Mouse (Mus musculus): ENCODE measurements around the gene Micu1. TPM values are rescaled to one million over a fixed set of nuclear protein-coding genes. Genes with fewer than 3 reads are reported as not detected.
"Not testable (repeated sequence)": the region's sequence is repeated elsewhere in the genome, so short reads cannot be mapped to it uniquely, and the experiment has no call there.

The Micu1 gene
- polyA plus RNA-seq, 1 experiment from 2014 or later, result 82.0 TPM

- not testable (repeated sequence) for H3K4me2 ChIP-seq (ENCODE audit: low read depth, low read length); H3K36me3 ChIP-seq (ENCODE audit: control insufficient read depth, insufficient read depth, low read length); H3K9ac ChIP-seq (ENCODE audit: low read depth, low read length); H3K4me3 ChIP-seq (ENCODE audit: low read depth, low read length); H3K27me3 ChIP-seq (replicated peaks; ENCODE audit: control insufficient read depth, insufficient read depth, low read length); DNase-seq (ENCODE audit: low spot score); H3K4me1 ChIP-seq (ENCODE audit: control insufficient read depth, insufficient read depth, low read length); H3K27ac ChIP-seq (replicated peaks; ENCODE audit: low read depth, low read length); ATAC-seq (ENCODE audit: low read depth); H3K9me3 ChIP-seq (ENCODE audit: control insufficient read depth, low read length)
- WGBS, result 88% methylated on average over 3 of the region's 3 CpGs
These were observed 16.7 kb upstream of the Micu1 start for GRCm38 (mm10) chr10:59685586-59685985.

GRCm38 (mm10) chr10:59687126-59687525 is 15.2 kb upstream of the Micu1 start:
- Histone ChIP-seq H3K4me1 (ENCODE audit: control insufficient read depth, insufficient read depth, low read length) (no peaks in the 10 kb centered on the region), H3K4me2 (ENCODE audit: low read depth, low read length) (no peak overlapping the region), H3K9me3 (ENCODE audit: control insufficient read depth, low read length) (peaks cover 4% of the 10 kb centered on the region; the same call in 1 of the 2 replicates), H3K27ac (replicated peaks; ENCODE audit: low read depth, low read length) (no peak overlapping the region), H3K9ac (ENCODE audit: low read depth, low read length) (no peak overlapping the region), H3K4me3 (ENCODE audit: low read depth, low read length) (no peak overlapping the region), H3K36me3 (ENCODE audit: control insufficient read depth, insufficient read depth, low read length) (no peaks in the 10 kb centered on the region), H3K27me3 (replicated peaks; ENCODE audit: control insufficient read depth, insufficient read depth, low read length) (no peaks in the 10 kb centered on the region)
- ATAC-seq (ENCODE audit: low read depth) (no peak), DNase-seq (ENCODE audit: low spot score) (no peak)
- WGBS, result 83% methylated on average over 1 of the region's 2 CpGs

GRCm38 (mm10) chr10:59689836-59690235 is 12.4 kb upstream of the Micu1 start:
- no peaks in the 10 kb centered on the region for H3K4me1 ChIP-seq (ENCODE audit: control insufficient read depth, insufficient read depth, low read length)
- no peaks in the 10 kb centered on the region for H3K9me3 ChIP-seq (ENCODE audit: control insufficient read depth, low read length)
- no peak for ATAC-seq (ENCODE audit: low read depth)
- no peaks in the 10 kb centered on the region for H3K27me3 ChIP-seq (replicated peaks; ENCODE audit: control insufficient read depth, insufficient read depth, low read length)
- H3K36me3 ChIP-seq (ENCODE audit: control insufficient read depth, insufficient read depth, low read length), result no peaks in the 10 kb centered on the region
- H3K4me2 ChIP-seq (ENCODE audit: low read depth, low read length), result no peak overlapping the region
- H3K9ac ChIP-seq (ENCODE audit: low read depth, low read length), result no peak overlapping the region
- no peak overlapping the region for H3K27ac ChIP-seq (replicated peaks; ENCODE audit: low read depth, low read length)
- no peak for DNase-seq (ENCODE audit: low spot score)
- 57% methylated on average over 6 of the region's 6 CpGs for WGBS
- no peak overlapping the region for H3K4me3 ChIP-seq (ENCODE audit: low read depth, low read length)

- Histone ChIP-seq H3K4me2 (ENCODE audit: low read depth, low read length) (no peak overlapping the region), H3K9ac (ENCODE audit: low read depth, low read length) (no peak overlapping the region), H3K9me3 (ENCODE audit: control insufficient read depth, low read length) (no peaks in the 10 kb centered on the region), H3K36me3 (ENCODE audit: control insufficient read depth, insufficient read depth, low read length) (no peaks in the 10 kb centered on the region), H3K27ac (replicated peaks; ENCODE audit: low read depth, low read length) (no peak overlapping the region), H3K27me3 (replicated peaks; ENCODE audit: control insufficient read depth, insufficient read depth, low read length) (no peaks in the 10 kb centered on the region), H3K4me1 (ENCODE audit: control insufficient read depth, insufficient read depth, low read length) (no peaks in the 10 kb centered on the region), H3K4me3 (ENCODE audit: low read depth, low read length) (no peak overlapping the region)
- 78% methylated on average over 6 of the region's 6 CpGs for WGBS
- ATAC-seq (ENCODE audit: low read depth) (no peak), DNase-seq (ENCODE audit: low spot score) (no peak)
These were observed 9.8 kb upstream of the Micu1 start for GRCm38 (mm10) chr10:59692441-59692840.

GRCm38 (mm10) chr10:59694104-59694503 is 8.2 kb upstream of the Micu1 start:
- no peaks in the 10 kb centered on the region for H3K27me3 ChIP-seq (replicated peaks; ENCODE audit: control insufficient read depth, insufficient read depth, low read length)
- no peak for DNase-seq (ENCODE audit: low spot score)

GRCm38 (mm10) chr10:59699516-59699915 is 2.8 kb upstream of the Micu1 start:
- WGBS, result 85% methylated on average over 5 of the region's 5 CpGs
- no peaks in the 10 kb centered on the region for H3K9me3 ChIP-seq (ENCODE audit: control insufficient read depth, low read length)
- H3K36me3 ChIP-seq (ENCODE audit: control insufficient read depth, insufficient read depth, low read length), result no peaks in the 10 kb centered on the region
- no peak overlapping the region for H3K9ac ChIP-seq (ENCODE audit: low read depth, low read length)
- no peak overlapping the region for H3K27ac ChIP-seq (replicated peaks; ENCODE audit: low read depth, low read length)
- H3K27me3 ChIP-seq (replicated peaks; ENCODE audit: control insufficient read depth, insufficient read depth, low read length), result no peaks in the 10 kb centered on the region
- H3K4me1 ChIP-seq (ENCODE audit: control insufficient read depth, insufficient read depth, low read length), result peaks cover 9% of the 10 kb centered on the region; the same call in 1 of the 2 replicates
- H3K4me3 ChIP-seq (ENCODE audit: low read depth, low read length), result no peak overlapping the region
- ATAC-seq (ENCODE audit: low read depth), result no peak
- H3K4me2 ChIP-seq (ENCODE audit: low read depth, low read length), result no peak overlapping the region
- DNase-seq (ENCODE audit: low spot score), result no peak

More at GRCm38 (mm10) chr10:59694104-59694503, 8.2 kb upstream of the Micu1 start:
- Histone ChIP-seq H3K27ac (replicated peaks; ENCODE audit: low read depth, low read length) (no peak overlapping the region), H3K9ac (ENCODE audit: low read depth, low read length) (no peak overlapping the region), H3K36me3 (ENCODE audit: control insufficient read depth, insufficient read depth, low read length) (no peaks in the 10 kb centered on the region), H3K4me3 (ENCODE audit: low read depth, low read length) (no peak overlapping the region), H3K9me3 (ENCODE audit: control insufficient read depth, low read length) (no peaks in the 10 kb centered on the region), H3K4me1 (ENCODE audit: control insufficient read depth, insufficient read depth, low read length) (no peaks in the 10 kb centered on the region), H3K4me2 (ENCODE audit: low read depth, low read length) (no peak overlapping the region)
- WGBS, result 90% methylated on average over 2 of the region's 2 CpGs
- no peak for ATAC-seq (ENCODE audit: low read depth)

- 45% methylated on average over 5 of the region's 5 CpGs for WGBS
- H3K9me3 ChIP-seq (ENCODE audit: control insufficient read depth, low read length), result 0 out of 2 replicates have a peak, but pooled peaks cover 3% of the 10 kb centered on the region
- H3K27ac ChIP-seq (replicated peaks; ENCODE audit: low read depth, low read length), result peak overlapping the region; percentile 44; the same call in 1 of the 2 replicates
- H3K4me2 ChIP-seq (ENCODE audit: low read depth, low read length), result peak overlapping the region; percentile 79
- no peaks in the 10 kb centered on the region for H3K27me3 ChIP-seq (replicated peaks; ENCODE audit: control insufficient read depth, insufficient read depth, low read length)
- DNase-seq (ENCODE audit: low spot score) (no peak), ATAC-seq (ENCODE audit: low read depth) (no peak; the same call in 1 of the 2 replicates)
- peaks cover 9% of the 10 kb centered on the region; the same call in 1 of the 2 replicates for H3K4me1 ChIP-seq (ENCODE audit: control insufficient read depth, insufficient read depth, low read length)
- peak overlapping the region; percentile 69 for H3K4me3 ChIP-seq (ENCODE audit: low read depth, low read length)
- H3K9ac ChIP-seq (ENCODE audit: low read depth, low read length), result no peak overlapping the region
- H3K36me3 ChIP-seq (ENCODE audit: control insufficient read depth, insufficient read depth, low read length), result no peaks in the 10 kb centered on the region
These were observed 472 bp upstream of the Micu1 start for GRCm38 (mm10) chr10:59701805-59702204.

GRCm38 (mm10) chr10:59703060-59703760 is 933 bp downstream of the Micu1 start:
- H3K9me3 ChIP-seq (ENCODE audit: control insufficient read depth, low read length), result 0 out of 2 replicates have a peak, but pooled peaks cover 3% of the 10 kb centered on the region
- no peaks in the 10 kb centered on the region for H3K27me3 ChIP-seq (replicated peaks; ENCODE audit: control insufficient read depth, insufficient read depth, low read length)
- peaks cover 9% of the 10 kb centered on the region; the same call in 1 of the 2 replicates for H3K4me1 ChIP-seq (ENCODE audit: control insufficient read depth, insufficient read depth, low read length)
- H3K27ac ChIP-seq (replicated peaks; ENCODE audit: low read depth, low read length), result peak overlapping the region; percentile 82
- peak overlapping the region; percentile 69 for H3K4me3 ChIP-seq (ENCODE audit: low read depth, low read length)
- 5% methylated on average over 15 of the region's 15 CpGs for WGBS
- H3K9ac ChIP-seq (ENCODE audit: low read depth, low read length), result peak overlapping the region; percentile 76
- ATAC-seq (ENCODE audit: low read depth) (no peak), DNase-seq (ENCODE audit: low spot score) (peak; percentile 11)
- H3K4me2 ChIP-seq (ENCODE audit: low read depth, low read length), result peak overlapping the region; percentile 79
- H3K36me3 ChIP-seq (ENCODE audit: control insufficient read depth, insufficient read depth, low read length), result no peaks in the 10 kb centered on the region

Data from embryonic facial prominence, embryonic 14.5 days (tissue).